Mouse (Mus musculus): ENCODE measurements around the gene Zc2hc1c.
"Not testable (repeated sequence)": the region's sequence is repeated elsewhere in the genome, so short reads cannot be mapped to it uniquely, and the experiment has no call there.

Gene Zc2hc1c

DNA sequence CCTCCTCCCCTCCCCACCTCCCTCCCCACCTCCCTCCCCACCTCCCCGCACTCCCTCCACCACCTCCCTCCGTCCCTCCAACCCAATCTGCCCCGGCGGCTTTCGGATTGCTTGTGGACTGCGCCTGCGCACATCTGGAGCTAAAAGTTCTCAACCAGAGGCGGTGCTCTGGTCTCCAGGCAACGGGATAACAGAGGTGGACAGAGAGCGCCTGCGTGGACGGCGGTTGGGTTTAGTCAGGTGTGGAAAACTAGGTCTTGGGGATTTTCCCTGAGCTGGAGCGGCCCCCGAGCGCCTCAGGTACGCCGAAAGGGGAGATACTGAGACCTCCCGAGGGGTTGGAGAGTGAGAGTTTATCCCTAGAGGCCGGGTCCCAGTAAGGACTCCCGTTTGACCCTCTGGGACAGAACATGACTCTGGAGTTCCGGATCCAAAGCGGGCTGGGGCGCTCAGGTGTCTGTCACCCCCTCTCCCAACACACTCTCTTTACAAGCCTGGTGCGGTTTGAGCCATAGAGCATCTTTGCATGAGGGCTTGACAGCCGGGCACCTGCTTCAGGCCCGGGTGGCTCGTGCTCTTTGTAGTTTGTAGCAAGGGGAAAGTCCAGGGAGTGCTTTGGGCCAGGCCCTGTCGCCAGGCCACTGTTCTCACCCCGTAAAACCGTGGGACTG lies at the start of gene Zc2hc1c:
TSS of gene Zc2hc1c (plus strand) at position 106 of the 671 bp plus-strand sequence.
- peak; percentile 95 for DNase-seq (ENCODE audit: low read depth, low spot score)

DNA sequence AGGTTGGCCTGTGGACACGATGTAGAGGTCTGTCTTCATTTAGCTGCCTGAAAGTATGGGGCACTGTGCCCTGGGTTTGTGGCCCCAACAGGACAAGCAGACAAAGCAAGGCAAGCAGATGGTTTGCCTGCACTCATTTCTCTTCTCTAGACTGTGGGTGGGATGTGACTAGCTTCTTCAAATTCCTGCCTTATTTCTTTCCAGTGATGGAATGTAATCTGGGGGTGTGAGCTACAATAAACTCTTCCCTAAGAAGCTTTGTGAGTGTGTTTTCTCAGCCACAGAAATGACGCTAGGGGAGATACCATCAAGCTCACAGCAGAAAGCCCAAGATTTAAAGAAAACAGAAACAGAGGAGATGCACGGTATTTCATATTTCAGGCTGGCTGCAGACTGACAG lies 36.3 kb upstream of the Zc2hc1c start:
- DNase-seq (ENCODE audit: low read depth, low spot score), result no peak

DNA sequence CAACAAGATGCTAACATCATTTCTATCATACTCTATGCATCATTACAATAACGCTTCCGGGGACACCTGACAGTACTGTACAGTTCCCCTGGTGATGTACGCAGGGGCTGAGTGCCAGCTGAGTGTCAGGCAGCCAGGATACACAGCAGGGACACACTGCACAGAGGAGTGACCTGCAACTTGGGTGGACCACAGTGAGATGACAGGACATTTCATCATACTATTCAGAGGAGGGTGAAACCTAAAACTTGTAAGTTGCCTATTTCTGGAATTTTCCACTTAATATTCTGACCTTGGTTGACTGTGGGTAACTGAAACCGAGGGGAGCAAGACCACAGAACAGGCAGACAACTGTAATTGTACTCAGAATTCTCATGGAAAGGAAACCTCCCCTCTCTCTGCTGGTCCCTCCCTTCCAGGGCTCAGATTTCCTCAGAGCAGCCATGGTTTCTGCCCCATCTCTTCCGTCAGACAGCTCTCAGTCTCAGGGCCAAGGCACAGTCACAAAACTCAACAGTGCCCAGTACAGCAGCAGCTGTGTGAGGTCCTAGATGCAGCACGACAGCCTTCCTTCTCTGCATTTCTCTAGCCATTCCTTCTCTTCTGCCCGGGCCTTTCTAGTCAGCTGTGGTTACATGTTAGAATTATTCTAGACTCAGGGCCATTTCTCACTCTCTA lies 32.2 kb upstream of the Zc2hc1c start:
- no peak for DNase-seq (ENCODE audit: low read depth, low spot score)

GRCm38 (mm10) chr12:85257008-85257639 lies 31.3 kb upstream of the Zc2hc1c start:
- DNase-seq (ENCODE audit: low read depth, low spot score), result no peak

- peak; percentile 83 for DNase-seq (ENCODE audit: low read depth, low spot score)
These were observed 25.9 kb upstream of the Zc2hc1c start for GRCm38 (mm10) chr12:85262489-85262888.

DNA sequence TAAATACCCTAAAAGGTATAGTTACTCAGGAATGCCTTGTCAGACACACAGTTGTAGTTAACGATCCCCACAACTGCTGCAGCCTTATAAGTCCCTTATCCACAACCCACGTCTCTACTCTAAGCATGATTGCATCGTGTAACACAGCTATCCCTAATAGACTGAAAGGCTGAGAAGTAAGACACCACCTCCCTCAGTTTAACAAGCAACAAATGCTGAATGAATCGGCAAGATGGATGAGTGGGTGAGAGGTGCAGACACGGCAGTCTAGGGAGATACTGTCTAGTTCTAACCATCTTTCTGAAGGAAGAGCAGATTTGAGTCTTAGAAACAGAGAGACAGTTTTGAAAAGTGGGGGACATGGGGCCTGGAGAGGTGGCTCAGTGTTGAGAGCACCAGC lies 25.2 kb upstream of the Zc2hc1c start:
- no peak for DNase-seq (ENCODE audit: low read depth, low spot score)

GRCm38 (mm10) chr12:85264531-85264930 lies 23.9 kb upstream of the Zc2hc1c start:
- no peak for DNase-seq (ENCODE audit: low read depth, low spot score)

- DNase-seq (ENCODE audit: low read depth, low spot score), result peak; percentile 66
These were observed 23.5 kb upstream of the Zc2hc1c start for GRCm38 (mm10) chr12:85264940-85265339.

DNA sequence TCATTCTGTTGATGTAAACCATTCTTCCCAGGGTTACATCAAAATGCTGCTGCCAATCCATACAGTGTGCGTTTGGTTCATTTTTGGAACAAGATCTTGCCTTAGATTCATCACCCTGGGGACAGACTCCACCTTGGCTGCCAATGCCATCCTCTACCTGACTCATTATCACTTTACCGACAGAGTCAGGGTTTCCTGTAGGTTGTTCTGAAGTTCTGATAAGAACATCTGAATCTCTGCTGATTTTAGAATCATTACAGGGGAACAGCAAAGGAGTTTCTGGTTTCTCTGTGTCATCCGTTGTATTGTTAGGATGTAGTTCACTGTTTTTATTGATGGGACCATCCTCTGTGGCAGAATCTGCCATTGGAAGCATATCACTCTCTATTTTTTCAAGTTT lies 22.1 kb upstream of the Zc2hc1c start:
- DNase-seq (ENCODE audit: low read depth, low spot score), result no peak

- DNase-seq (ENCODE audit: low read depth, low spot score), result no peak
These were observed 18.6 kb upstream of the Zc2hc1c start for GRCm38 (mm10) chr12:85269821-85270220.

- peak; percentile 89 for DNase-seq (ENCODE audit: low read depth, low spot score)
These were observed 18.1 kb upstream of the Zc2hc1c start, which contains the start of gene Mlh3 for GRCm38 (mm10) chr12:85270319-85270718. Gene Mlh3, minus strand, starts transcription at chr12:85270599.

DNA sequence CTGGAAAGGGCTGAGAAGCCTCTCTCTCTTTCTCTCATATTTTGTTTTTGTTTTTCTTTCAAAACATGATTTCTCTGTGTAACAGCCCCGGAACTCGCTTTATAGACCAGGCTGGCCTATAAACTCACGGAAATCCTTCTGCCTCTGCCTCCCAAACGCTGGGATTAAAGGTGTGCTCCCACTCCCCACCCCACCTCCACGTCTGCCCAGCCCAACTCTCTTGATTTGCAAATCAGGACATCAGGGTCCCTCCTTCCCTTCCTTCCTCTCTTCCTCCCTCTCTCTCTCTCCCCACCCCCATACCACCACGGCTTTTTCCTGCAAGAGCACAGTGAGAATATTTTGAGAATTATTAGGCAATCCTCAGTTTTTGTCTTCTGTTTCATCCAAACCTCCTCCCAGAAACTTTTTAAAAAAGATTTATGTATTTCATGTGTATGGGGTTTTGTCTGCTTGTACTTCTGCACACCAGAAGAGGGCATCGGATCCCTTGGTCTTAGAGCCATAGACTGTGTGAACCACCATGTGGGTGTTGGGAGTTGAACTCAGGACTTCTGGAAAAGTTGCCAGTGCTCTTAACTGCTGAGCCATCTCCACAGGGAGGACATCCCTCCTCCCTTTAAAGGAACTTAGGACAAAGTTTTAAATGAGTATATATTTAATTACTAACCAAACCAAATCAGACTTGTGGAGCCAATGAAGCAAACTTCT lies 17.1 kb upstream of the Zc2hc1c start:
- DNase-seq (ENCODE audit: low read depth, low spot score), result no peak

DNA sequence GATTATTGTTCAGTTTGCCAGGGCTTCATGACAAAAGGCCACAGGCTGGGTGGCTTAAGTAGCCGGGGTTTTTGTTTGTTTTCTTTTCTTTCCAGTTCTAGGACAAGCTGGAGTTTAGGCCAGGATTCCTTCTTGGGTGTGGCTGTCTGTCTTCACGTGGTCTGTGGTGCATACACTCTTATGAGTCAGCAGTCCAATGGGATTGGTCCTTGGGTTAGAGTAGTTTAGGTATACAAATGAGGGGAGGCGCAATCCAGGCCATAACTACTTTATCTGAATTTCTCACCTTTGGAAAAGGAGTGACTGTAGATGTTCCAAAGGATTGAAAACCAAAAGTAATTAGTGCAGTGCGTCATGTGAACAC lies 16.6 kb upstream of the Zc2hc1c start:
- DNase-seq (ENCODE audit: low read depth, low spot score), result no peak

GRCm38 (mm10) chr12:85273508-85273907 lies 14.9 kb upstream of the Zc2hc1c start:
- no peak for DNase-seq (ENCODE audit: low read depth, low spot score)

DNA sequence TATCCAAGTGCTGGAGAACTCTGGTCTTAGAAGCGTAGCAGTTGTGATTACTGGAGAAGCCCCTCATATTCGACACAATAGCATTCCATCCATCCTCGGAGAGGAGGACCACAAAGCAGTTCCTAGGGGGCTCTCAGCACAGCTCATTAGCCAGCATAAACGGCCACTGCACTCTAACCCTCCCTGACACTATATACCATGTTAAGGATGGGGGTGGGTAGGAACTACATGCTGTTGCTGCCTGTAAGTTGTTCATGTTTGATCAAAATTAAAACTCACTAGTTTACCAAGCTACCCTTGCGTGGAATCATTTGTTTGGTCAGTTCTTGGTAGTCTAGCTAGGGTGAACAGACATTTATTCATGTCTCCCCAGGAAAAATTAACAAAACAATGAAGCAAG lies 12.1 kb upstream of the Zc2hc1c start:
- DNase-seq (ENCODE audit: low read depth, low spot score), result no peak

DNA sequence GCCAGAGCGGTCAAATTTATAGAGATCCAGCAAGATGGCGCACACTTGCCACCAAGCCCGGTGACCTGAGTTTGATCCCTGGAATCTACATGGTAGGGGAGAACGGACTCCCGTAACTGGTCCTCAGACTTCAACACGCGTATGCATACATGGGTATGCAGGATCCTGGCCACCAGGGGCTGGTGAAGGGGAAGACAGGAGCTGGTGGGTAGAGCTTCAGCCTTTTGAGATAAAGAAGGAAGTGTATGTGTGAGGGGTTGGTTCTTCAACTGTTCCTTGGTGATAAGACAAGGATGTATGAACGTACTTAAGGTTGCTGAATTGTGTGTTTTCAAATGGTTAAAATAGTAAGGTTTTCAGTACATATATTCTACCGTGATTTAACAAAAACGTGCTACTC lies 9.5 kb upstream of the Zc2hc1c start:
- DNase-seq (ENCODE audit: low read depth, low spot score), result no peak

GRCm38 (mm10) chr12:85279396-85280080 lies 8.9 kb upstream of the Zc2hc1c start:
- no peak for DNase-seq (ENCODE audit: low read depth, low spot score)

- DNase-seq (ENCODE audit: low read depth, low spot score), result peak; percentile 97
These were observed 8.1 kb upstream of the Zc2hc1c start for GRCm38 (mm10) chr12:85280105-85280844.

GRCm38 (mm10) chr12:85280845-85281651 lies 7.3 kb upstream of the Zc2hc1c start:
- DNase-seq (ENCODE audit: low read depth, low spot score), result no peak

GRCm38 (mm10) chr12:85281756-85282155 lies 6.6 kb upstream of the Zc2hc1c start:
- DNase-seq (ENCODE audit: low read depth, low spot score), result not testable (repeated sequence)
